Mouse (Mus musculus): Measurements from ENCODE around the gene Tnfrsf13c. TPM values are rescaled to one million over a fixed set of nuclear protein-coding genes. Genes with fewer than 3 reads are reported as not detected.

The Tnfrsf13c gene
- polyA plus RNA-seq, 1 experiment from 2014 or later = 0.10 TPM

DNA sequence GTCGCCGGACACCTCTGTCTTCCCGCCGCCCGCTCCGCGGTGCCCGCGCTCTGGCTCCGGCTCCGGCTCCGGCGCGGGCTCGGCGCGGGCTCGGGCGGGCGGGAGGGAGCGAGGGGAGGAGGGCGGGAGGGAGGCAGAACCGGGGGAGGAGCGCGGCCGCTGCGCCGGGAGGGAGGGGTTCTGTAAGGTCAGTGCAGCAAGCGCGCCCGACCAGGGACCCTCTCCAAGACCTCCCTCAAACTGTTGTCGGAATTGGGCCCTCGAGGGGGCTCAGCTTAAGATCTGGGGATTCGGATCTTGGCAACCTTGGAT is 11.5 kb downstream of the Tnfrsf13c start, which contains the start of gene Shisa8:
Gene Shisa8 (minus strand): TSS at position 64 of the 312 bp plus-strand sequence.
- Histone ChIP-seq H3K9ac (peak within 1 kb of the TSS; percentile 35; the same call in 1 of the 2 replicates), H3K36me3 (no peaks in the 10 kb centered on the region), H3K27me3 (peaks cover 95% of the 10 kb centered on the region), H3K9me3 (replicated peaks) (no peaks in the 10 kb centered on the region), H3K4me1 (peaks cover 39% of the 10 kb centered on the region), H3K4me2 (peak within 1 kb of the TSS; percentile 90), H3K4me3 (replicated peaks) (peak within 1 kb of the TSS; percentile 53), H3K27ac (no peak within 1 kb of the TSS)
- WGBS = 0% methylated on average over 31 of the region's 34 CpGs
- peak; percentile 27; the same call in 1 of the 2 replicates for ATAC-seq (replicated peaks; ENCODE audit: low FRiP score)

DNA sequence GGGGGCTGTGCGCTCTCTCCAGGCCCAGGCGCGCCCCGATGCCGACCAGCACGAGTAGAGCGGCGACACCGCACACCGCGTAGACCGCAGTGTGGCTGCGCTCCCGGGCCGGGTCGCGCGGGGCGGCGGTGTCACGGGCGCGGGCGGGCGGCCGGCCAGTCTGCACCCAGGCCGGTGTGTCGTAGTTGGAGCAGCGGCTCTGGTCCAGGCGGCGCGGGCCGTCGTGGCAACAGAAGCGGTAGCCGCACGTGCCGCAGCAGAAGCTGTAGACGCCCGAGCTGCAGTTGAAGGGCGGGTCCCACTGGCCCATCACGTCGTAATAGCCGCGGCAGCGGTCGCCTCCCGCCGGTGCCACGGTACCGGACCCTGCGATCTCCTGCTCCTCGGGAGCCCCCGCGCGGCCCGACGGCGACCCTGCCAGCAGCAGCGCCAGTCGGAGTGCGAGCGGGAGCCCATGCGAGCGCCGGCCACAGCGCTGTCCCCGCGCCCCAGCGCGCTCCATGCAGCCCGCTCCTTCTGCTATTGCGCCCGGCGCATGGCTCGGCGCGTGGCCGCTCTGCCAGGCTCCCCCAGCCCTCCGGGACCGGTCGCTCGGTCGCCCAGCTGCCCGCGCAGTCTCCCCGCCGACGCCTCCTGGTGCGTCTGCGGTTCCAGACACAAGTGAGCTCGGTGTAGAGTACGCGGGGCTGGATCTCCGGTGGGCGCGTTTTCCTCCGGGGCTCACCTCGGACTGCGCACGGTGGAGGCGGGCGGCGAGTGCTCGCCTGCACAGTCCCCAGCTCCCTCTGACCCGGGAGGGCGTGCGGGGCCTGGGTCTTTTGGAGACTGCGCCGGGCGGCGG is 12.0 kb downstream of the Tnfrsf13c start:
- H3K4me2 ChIP-seq = peak overlapping the region; percentile 90
- under 1% methylated on average over 111 of the region's 112 CpGs for WGBS
- peak; percentile 38; the same call in 1 of the 2 replicates for ATAC-seq (replicated peaks; ENCODE audit: low FRiP score)
- peaks cover 98% of the 10 kb centered on the region for H3K27me3 ChIP-seq
- H3K27ac ChIP-seq = no peak overlapping the region
- peaks cover 44% of the 10 kb centered on the region for H3K4me1 ChIP-seq
- no peaks in the 10 kb centered on the region for H3K9me3 ChIP-seq (replicated peaks)
- peak overlapping the region; percentile 35; the same call in 1 of the 2 replicates for H3K9ac ChIP-seq
- 0 out of 2 replicates have a peak, but pooled peaks cover 2% of the 10 kb centered on the region for H3K36me3 ChIP-seq
- H3K4me3 ChIP-seq (replicated peaks) = peak overlapping the region; percentile 53

DNA sequence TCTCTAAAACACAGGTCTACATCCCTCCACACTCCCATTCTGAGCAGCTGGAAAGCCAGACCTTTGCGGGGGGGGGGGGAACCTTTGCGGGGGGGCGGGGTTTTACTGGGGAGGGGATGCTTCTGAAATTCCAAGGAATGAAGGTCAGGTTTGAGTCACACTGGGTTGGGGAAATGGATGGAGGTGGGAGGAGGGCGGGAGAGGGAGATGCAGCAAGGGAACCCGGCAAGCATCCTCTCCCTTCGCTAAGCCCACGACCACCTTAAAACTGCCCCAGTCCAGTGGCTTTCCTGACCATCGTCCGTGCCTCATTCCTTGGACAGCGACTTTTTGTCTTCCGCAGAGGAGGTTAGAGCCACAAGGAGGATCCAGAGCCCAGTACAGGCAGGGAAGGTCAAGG is 12.9 kb downstream of the Tnfrsf13c start:
- Histone ChIP-seq H3K9ac (no peak overlapping the region; the same call in 1 of the 2 replicates), H3K9me3 (replicated peaks) (no peaks in the 10 kb centered on the region), H3K4me3 (replicated peaks) (peak overlapping the region; percentile 53), H3K27me3 (peaks cover 98% of the 10 kb centered on the region), H3K4me2 (peak overlapping the region; percentile 90), H3K4me1 (peaks cover 47% of the 10 kb centered on the region), H3K36me3 (peaks cover 5% of the 10 kb centered on the region; the same call in 1 of the 2 replicates), H3K27ac (no peak overlapping the region)
- 4% methylated on average over 11 of the region's 11 CpGs for WGBS
- ATAC-seq (replicated peaks; ENCODE audit: low FRiP score) = no peak

DNA sequence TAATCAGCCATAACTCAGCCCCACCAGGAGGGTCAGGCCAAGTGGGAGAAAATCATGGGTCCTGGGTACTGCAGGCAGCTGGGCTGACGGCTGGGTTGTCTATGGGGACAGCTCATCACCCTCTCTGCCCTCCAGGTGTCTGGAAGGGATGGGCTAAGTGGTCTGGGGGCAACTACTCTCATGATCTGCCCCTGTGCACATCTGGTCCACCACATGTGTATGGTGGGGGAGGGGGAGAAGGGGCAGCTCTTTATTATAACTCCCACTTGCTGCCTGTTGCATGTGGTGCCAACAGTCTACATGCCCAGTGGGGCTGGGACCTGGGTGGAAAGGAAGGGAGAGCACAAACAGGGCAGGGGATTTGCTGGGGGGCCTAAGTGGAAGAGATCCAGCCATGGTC is 13.4 kb downstream of the Tnfrsf13c start:
- Histone ChIP-seq H3K36me3 (peaks cover 9% of the 10 kb centered on the region; the same call in 1 of the 2 replicates), H3K9me3 (replicated peaks) (no peaks in the 10 kb centered on the region), H3K4me1 (peaks cover 48% of the 10 kb centered on the region), H3K9ac (no peak overlapping the region), H3K27ac (no peak overlapping the region), H3K4me3 (replicated peaks) (no peak overlapping the region), H3K4me2 (0 out of 2 replicates have a peak overlapping the region, but pooled peaks have one; percentile 90), H3K27me3 (peaks cover 98% of the 10 kb centered on the region)
- 41% methylated on average over 1 of the region's 1 CpGs for WGBS
- no peak for ATAC-seq (replicated peaks; ENCODE audit: low FRiP score)

DNA sequence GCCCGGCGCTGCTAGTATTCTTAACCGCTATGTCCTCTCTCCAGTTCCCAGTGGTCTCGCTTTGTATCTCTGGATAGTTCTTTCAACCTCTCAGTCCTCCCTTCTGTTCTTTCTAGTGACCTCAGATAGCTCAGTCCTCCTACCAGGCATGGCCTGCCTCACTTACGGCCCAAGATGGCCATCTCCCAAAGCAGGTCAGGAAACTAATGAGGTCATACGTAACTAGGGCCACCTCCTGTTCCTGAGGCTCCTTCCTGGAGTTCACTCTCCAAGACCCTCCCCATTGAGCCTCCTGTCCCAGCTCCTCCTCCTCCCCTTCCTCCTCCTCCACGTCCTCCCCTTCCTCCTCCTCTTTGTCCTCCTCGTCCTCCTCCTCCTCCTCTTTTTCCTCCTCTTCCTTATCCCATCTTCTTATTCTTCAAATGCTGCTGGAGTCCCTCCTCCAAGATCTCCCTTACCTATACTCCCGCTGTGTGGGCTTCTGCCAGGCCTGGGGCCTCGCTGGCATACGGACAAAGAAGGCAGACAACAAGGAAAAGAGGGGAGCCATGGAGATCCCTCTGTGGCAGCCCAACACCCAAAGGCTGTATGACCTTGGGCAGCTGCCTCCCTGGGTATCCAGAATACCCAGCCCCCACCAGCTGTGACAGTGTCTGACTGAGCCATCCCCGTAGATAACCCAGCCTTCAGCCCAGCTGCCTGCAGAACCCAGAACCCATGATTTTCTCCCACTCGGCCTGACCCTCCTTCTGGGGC is 14.7 kb downstream of the Tnfrsf13c start:
- no peak overlapping the region for H3K27ac ChIP-seq
- no peak for ATAC-seq (replicated peaks; ENCODE audit: low FRiP score)

DNA sequence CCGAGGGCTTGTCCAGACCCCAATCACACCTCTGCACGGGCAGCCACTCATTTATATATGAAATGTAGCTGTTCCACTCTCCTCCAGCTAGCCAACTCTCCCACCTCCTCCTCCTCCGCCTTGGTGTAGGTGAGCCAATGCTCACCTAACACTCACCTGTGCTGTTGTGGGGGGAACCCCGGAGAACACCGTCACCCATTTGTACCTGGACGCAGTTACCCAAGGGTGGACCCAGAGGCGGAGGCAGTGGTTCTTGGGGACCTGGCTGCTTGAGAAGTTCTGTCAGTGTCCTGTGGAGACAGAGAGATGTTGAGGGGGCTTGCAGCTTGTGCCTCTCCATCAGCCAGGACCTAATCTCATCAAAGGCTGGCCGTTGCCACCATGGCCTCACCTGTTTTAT is 15.9 kb downstream of the Tnfrsf13c start:
- Histone ChIP-seq H3K4me1 (peaks cover 47% of the 10 kb centered on the region), H3K4me2 (no peak overlapping the region), H3K36me3 (peaks cover 34% of the 10 kb centered on the region), H3K27me3 (peaks cover 85% of the 10 kb centered on the region), H3K4me3 (replicated peaks) (no peak overlapping the region), H3K27ac (no peak overlapping the region), H3K9me3 (replicated peaks) (no peaks in the 10 kb centered on the region), H3K9ac (no peak overlapping the region)
- 85% methylated on average over 8 of the region's 8 CpGs for WGBS
- ATAC-seq (replicated peaks; ENCODE audit: low FRiP score) = no peak

More for the DNA sequence above, 14.7 kb downstream of the Tnfrsf13c start:
- 81% methylated on average over 13 of the region's 13 CpGs for WGBS
- Histone ChIP-seq H3K9me3 (replicated peaks) (no peaks in the 10 kb centered on the region), H3K4me2 (no peak overlapping the region), H3K4me1 (peaks cover 48% of the 10 kb centered on the region), H3K4me3 (replicated peaks) (no peak overlapping the region), H3K9ac (no peak overlapping the region), H3K27me3 (peaks cover 95% of the 10 kb centered on the region), H3K36me3 (peaks cover 22% of the 10 kb centered on the region)

DNA sequence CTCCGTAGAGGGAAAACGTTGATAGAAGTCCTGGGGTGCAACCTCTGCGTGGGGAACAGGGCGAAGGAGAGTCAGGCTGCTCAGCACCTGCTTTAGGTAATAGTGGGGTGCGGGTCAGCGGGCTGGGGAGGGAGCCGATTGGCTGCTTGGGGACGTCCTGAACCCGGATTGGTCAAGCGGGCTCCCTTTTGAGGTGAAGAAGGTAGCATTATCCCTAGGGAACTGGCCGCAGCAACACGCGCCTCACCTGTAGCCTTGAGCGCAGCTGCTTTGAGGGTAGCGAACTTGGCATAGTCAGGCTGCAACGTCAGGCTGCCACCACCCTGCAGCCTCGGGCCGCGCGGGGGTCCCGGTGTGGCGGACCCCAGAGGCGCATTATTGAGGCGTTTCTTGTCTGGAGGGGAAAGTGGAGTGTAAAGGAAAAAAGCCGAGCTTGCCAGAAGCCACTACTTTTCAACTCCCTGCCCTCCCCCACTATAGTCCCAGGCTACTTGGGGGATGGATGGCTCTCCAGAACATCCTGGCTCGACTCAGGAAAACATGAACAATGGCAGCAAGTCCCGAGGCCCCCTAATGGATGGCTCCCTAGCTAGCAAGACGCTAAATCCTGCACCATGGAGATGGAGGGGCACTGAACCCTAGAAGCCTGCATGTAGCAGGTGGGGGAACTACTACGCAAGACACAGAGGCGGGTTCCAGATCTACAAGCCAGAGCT is 16.5 kb downstream of the Tnfrsf13c start:
- no peak overlapping the region for H3K9ac ChIP-seq
- peak overlapping the region; percentile 12; the same call in 1 of the 2 replicates for H3K4me3 ChIP-seq (replicated peaks)
- 20% methylated on average over 30 of the region's 30 CpGs for WGBS
- peaks cover 40% of the 10 kb centered on the region for H3K36me3 ChIP-seq
- no peak for ATAC-seq (replicated peaks; ENCODE audit: low FRiP score)
- peak overlapping the region; percentile 35 for H3K4me2 ChIP-seq
- H3K9me3 ChIP-seq (replicated peaks) = no peaks in the 10 kb centered on the region
- peaks cover 40% of the 10 kb centered on the region for H3K4me1 ChIP-seq
- peaks cover 79% of the 10 kb centered on the region for H3K27me3 ChIP-seq
- H3K27ac ChIP-seq = no peak overlapping the region

DNA sequence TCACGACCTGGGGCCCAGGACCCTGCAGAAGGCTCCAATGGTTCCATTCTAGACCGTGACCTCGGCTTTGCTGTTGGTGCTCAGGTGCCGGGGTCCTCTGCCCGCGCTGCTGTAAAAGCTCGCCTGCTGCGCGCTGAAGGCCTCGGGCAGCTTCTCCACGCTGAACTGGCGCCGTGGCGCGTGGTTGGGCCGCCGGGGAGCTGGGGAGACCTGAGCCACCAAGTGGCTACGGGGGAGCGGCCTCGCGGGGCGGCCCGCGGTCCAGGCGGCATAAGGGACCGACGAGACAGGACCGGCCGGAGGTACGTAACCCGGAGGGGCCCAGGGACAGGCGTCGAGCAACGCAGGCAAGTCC is 17.1 kb downstream of the Tnfrsf13c start:
- WGBS = 13% methylated on average over 34 of the region's 34 CpGs
- ATAC-seq (replicated peaks; ENCODE audit: low FRiP score) = no peak
- H3K27me3 ChIP-seq = peaks cover 73% of the 10 kb centered on the region

DNA sequence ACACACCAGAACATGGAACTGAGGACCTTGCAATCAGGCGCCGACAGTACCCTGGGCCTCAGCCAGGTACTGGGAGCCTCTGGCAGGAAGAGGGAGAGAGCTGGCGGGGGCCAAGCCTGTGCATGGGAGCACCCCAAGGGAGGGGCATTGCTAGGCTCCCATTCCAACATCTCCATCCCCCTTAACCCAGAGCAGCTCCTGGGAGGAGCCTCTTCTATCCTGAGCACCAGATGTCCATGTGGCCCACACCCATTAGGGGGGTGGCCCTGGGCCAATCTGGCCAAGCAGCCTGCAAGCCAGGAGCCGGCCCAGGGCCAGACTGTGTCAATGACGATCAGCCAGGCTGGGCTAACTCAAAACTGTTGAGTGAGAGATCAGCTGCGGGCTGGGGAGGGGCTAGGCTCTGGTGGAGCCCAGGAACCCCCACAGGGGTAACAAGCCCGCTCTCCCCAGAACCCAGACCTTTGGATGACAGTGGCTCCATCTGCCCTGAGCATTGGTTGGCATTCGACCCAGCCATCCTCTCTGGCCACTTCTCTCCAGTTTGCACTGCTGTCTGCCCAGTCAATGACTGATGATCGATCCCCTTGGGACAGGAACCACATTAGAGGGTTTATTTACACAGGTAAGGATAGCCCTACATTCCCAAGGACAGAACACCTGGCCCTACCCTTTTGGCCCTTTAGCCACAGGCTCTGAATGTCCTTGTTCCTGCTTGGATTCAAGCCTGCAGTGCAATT is 17.6 kb downstream of the Tnfrsf13c start:
- peaks cover 68% of the 10 kb centered on the region for H3K27me3 ChIP-seq
- no peak overlapping the region for H3K9ac ChIP-seq
- H3K9me3 ChIP-seq (replicated peaks) = no peaks in the 10 kb centered on the region
- no peak overlapping the region for H3K4me3 ChIP-seq (replicated peaks)
- peaks cover 50% of the 10 kb centered on the region for H3K36me3 ChIP-seq
- peaks cover 29% of the 10 kb centered on the region for H3K4me1 ChIP-seq
- ATAC-seq (replicated peaks; ENCODE audit: low FRiP score) = no peak
- H3K4me2 ChIP-seq = no peak overlapping the region
- no peak overlapping the region for H3K27ac ChIP-seq
- WGBS = 66% methylated on average over 9 of the region's 9 CpGs

More for the DNA sequence above, 17.1 kb downstream of the Tnfrsf13c start:
- Histone ChIP-seq H3K4me3 (replicated peaks) (peak overlapping the region; percentile 12; the same call in 1 of the 2 replicates), H3K4me1 (peaks cover 34% of the 10 kb centered on the region), H3K27ac (no peak overlapping the region), H3K9ac (0 out of 2 replicates have a peak overlapping the region, but pooled peaks have one; percentile 17), H3K36me3 (peaks cover 45% of the 10 kb centered on the region), H3K4me2 (peak overlapping the region; percentile 35), H3K9me3 (replicated peaks) (no peaks in the 10 kb centered on the region)

DNA sequence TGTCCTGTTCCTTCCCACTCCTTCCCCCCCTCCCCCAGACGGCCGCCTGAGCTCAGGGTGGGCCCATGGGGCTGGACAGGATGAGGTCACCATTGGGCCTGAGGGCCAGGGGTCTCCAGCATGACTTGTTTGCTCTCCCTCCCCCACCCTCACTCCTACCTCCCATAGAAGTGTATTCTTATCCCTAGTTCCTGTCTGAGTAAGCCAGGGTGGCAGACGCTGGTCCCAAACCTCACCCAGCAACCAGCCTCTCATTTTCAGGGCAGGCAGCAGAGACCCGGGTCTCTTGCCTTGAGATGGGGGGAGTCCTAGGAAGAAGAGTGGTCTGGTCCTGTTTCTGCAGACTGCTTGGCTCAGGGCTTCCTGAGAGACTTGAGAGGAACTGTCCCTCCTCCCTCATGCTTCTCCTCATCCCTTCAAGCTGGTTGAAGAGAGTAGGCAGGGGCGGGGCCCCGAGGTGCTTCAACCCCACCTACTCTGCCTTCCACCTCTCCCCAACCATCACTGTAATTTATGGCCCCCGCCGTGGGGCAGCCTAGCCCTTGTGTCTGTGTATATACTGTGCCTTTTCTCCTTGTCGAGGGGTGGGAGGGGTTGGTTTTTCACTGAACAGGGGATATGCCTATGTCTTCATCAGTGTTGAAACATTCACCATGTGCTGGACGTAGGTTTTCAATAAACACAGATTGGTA is 19.3 kb downstream of the Tnfrsf13c start:
- Histone ChIP-seq H3K9me3 (replicated peaks) (no peaks in the 10 kb centered on the region), H3K9ac (no peak overlapping the region), H3K4me2 (no peak overlapping the region), H3K4me3 (replicated peaks) (no peak overlapping the region), H3K27ac (no peak overlapping the region), H3K36me3 (peaks cover 66% of the 10 kb centered on the region), H3K27me3 (peaks cover 50% of the 10 kb centered on the region), H3K4me1 (peaks cover 18% of the 10 kb centered on the region)
- WGBS = 53% methylated on average over 10 of the region's 10 CpGs
- ATAC-seq (replicated peaks; ENCODE audit: low FRiP score) = no peak
